Mouse (Mus musculus) lung, adult 2 months (tissue): ENCODE measurements at regions not wholly inside any gene's neighbourhood (a gene's known extent, or its start where the extent isn't known, plus 50 kb on each side); places are given as distances from the start of the nearest gene placed in this dataset.

ENCODE experiments used
- CTCF ChIP-seq: fragments of 200-500 bp; IDR thresholded peaks from 2 replicates; pipeline ENCODE4 v1.5.1; 2011; ENCODE audit warnings: mild to moderate bottlenecking, low read length, control low read depth; ENCODE audit not compliant: insufficient read depth
- POLR2A ChIP-seq: fragments of 200-500 bp; IDR thresholded peaks from 2 replicates; pipeline ENCODE4 v1.6.1; 2011; ENCODE audit warnings: low read depth, mild to moderate bottlenecking, control low read depth, low read length, borderline replicate concordance; ENCODE audit errors: extremely low read depth

DNA sequence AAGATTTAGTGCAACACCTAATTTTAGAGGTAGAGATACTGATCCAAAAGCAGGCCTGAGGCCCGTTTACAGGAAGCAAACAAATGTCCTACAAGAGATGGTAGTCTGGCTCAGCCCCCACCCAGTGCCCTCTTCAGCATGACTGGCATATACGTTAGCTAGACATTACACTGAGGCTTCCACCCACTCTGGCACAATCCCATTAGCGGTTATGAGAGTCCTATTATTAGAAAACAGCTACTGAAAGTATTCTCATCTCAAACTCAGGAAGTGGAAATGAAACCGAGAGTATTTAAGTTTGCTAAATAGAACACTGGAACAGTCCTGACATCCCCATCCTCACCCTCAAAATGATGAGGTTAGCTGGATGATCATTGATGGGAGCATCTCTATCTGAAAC, 192.3 kb upstream of the Nrp1 start:
- TF ChIP-seq CTCF (no peak), POLR2A (no peak)
